Mouse (Mus musculus): Measurements from ENCODE around the gene Gpr141.
"Not testable (repeated sequence)": the region's sequence is repeated elsewhere in the genome, so short reads cannot be mapped to it uniquely, and the experiment has no call there.

Gpr141 gene

DNA sequence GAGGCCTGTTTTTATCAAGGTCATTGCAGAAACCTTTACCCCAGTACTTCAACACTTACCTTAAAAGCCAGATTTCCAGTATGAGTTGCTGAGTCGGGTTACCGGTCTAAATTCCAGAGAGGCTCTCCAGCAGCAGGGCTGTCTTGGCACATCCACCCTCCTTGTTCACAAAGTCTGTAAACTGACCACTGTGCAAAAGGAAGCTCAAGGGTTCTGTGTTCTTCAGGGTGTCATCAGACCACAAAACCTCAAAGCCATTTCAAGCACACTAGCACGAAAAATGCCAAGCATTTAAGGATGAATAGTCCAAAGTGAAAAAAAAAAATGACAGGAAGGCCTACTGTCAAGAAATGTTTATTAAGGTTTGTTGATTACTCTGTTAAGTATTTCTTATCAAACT, at the start of gene Gpr141:
Gpr141 (minus strand) TSS at position 187 of the 400 bp plus-strand sequence.
- no peak for DNase-seq

DNA sequence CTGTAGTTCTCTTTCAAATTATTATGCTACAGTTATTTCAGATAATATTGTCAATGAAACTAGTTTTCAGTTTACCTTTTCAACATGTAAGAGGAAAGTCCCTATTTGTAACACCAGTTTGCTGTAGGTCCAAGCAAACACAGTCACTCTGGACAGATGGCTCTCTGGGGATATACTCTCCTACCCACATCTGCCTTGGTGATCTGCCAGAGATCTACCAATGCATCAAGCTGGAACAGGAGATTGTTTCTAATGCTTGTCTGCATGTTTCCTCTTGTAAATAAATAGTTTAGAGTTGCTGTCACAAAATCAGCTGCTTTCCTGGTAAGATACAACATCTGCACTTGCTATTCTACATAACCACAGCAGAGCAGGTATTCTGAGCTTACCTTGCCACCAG, 40.2 kb upstream of the Gpr141 start:
- DNase-seq, result no peak

DNA sequence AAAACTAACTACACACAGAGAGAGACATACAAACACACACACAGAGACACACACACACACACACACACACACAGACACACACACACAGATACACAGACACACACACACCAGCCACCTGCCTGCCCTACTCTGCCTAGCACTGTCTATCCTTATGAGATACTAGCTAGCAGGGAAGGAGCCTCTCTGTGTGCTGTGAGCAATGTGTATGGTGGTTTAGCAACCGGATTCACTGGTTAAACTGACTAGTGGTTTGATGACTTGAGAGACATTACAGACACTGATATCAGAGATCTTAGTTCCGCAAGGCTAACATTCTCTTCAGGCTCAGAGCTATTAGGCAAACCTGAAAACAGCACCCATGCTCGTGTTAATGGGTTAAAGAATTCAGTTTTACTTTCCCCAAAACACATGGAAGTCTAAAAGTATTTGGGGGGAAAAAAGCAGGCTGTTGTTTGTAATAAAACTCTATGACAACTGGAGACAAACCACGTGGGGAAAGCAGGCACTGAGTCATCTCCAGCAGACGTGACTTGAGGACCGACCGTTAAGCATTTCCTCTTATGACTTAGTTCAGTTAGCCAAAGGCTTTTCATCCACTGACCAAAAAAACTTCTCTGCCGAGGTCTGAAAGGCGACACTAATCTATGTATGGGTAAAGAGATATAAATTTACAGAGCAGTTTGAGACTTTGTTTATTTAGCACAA, 30.7 kb upstream of the Gpr141 start:
- no peak for DNase-seq

DNA sequence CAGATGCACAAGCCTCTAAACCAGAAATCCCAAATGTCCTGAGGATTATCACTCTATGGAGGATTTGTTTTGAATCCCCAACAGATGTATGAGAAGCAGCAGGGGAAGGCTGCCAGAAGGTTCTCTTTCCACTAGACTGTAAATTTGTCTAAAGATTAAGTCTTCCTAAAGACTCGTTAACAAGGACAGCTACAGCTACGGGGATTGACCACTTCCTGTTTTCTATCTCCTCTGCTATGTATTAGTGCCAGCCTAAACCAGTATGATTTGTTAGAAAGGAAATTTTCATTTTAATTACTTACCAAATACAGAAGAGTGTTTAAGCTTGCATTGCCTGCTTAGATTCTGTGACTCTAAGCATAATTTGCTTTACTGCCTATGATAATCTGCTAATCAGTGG, 30.0 kb upstream of the Gpr141 start:
- no peak for DNase-seq

DNA sequence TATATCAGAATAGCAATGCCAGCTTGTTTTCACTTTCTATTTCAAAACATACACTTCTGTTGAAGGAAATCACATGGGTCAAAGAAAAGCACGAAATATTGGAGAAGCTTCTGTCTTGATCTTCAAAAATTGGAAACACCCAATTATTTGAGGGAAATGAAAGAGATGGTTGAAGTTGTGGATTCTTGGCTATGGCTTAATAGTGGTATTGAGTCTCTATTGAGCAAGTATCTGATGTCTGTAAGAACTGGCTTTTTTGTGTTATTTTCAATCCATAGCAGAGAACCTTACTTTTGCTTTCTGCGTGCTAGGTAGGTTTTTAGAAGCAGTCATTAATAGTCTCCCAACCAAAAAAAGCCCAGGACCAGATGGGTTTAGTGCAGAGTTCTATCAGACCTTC, 19.4 kb upstream of the Gpr141 start:
- DNase-seq, result no peak

DNA sequence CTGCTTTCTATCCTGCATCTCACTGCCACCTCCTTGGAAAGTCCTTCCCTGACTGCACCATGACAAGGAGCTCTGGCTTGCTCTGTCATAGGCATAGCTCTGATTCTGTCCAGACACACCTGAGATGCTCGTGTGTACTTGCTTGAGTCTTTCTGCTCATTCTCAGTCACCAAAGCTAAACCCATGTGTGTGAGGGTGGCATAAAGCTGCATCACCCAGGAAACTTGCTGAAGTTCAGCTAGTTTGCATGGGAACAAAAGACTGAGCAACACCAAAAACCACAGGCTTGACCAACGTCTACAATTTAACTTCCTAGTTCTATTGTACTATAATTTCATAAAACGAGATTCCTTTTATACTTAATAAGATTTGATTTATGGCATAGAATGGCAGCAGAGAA, 18.6 kb upstream of the Gpr141 start:
- DNase-seq, result no peak

DNA sequence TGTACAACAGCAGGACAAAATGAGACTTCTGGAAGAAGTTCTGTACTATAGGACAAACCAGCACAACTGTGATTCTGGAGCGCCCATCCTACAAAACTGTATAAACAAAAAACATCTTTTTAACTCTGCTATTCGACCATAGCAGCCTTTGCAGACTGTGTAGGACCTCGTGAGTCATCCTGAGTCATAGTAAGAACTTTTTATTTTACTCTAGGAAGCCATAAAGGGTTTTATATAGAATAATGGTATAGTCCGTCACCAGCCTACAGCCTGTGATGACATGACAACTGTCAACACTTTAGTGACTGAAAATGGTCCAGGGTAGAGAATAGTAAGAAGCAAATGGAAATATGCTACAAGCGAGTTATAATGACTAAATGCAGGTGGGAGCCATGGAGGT, 17.6 kb upstream of the Gpr141 start:
- no peak for DNase-seq

DNA sequence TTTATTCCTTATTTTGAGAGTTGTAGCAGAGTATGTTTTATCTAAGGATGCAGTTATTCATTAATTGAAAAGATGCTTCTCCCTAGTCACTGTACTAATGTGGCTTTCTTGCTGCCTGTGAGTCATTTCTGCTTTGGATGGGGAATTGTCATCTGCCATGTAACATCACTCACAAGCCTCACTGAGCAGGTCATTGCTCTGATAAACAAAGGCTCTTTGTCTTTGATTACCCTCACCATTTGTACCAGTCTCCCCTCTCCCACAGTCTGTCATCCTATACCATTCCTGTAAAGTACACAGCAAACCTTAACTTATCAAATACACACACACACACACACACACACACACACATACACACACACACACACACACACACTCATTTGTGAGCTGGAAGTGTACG, 16.1 kb upstream of the Gpr141 start:
- no peak for DNase-seq

DNA sequence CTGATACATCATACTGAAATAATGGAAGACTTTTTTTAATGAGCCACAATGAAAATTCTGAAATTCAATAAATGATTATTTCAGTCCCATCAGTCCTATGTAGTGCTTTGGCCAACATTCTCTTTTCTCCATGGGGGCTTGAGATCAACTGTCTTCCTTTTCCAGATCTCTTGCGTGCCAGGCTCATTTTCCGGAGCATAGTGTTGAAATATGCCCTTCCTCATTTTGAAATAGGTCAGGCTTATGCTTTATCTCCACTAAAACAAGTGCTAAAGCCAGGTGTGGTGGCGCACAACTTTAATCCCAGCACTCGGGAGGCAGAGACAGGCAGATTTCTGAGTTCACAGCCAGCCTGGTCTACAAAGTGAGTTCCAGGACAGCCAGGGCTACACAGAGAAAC, 6.5 kb upstream of the Gpr141 start:
- DNase-seq, result no peak

DNA sequence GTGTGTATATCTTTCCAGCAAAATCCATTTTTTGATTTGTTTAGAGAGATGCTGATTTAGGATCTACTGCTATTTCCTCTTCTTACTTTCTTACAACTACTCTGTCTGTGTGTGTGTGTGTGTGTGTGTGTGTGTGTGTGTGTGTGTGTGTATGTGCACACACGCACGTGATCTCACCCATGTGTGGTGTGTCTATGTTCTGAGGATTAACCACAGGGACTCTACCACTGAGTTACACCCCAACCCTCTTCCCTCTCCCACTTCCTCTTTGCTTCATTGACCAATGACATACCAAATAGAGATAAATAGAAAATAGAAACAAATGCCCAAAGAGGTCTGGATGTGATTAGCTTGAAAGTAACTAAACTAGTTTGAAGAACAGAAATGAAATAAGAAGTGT, 4.0 kb upstream of the Gpr141 start:
- DNase-seq, result no peak

DNA sequence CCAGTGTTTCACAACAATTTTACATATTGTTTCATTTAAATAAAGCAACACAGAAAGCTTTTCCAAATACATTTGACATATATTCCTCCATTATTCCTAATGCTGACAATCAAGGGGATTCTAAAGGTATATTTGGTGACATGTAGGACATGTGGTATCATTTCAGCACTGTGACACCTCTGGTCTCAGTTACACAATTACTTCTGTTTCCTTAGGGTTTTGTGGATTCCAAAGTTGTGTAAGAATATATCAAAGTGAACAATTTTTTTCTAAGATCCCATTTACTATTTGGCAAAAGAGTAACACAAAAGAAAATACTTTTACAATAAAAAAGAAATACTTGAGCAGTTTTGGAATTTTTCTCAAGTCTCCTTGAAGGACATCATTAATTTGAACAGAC, 2.4 kb downstream of the Gpr141 start:
- DNase-seq, result no peak

DNA sequence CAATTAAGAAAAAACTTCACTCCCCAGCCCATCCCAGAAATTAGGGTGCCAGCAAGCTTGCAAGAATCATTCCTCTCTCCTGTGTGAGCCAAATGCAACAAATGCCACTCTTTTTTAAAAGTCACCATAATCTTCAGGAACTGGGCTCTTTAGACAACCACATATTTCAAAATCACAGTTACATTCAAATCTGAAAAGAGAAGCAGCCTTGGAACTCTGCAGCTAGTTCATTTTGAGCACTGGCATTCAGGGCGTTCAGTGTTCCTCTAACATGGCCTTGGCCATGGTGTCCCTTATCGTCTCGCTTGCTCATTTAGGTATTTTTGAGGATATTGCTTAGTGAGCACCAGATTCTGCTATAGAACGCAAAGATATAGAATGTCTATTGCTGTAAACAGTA, 4.1 kb downstream of the Gpr141 start:
- DNase-seq, result no peak

DNA sequence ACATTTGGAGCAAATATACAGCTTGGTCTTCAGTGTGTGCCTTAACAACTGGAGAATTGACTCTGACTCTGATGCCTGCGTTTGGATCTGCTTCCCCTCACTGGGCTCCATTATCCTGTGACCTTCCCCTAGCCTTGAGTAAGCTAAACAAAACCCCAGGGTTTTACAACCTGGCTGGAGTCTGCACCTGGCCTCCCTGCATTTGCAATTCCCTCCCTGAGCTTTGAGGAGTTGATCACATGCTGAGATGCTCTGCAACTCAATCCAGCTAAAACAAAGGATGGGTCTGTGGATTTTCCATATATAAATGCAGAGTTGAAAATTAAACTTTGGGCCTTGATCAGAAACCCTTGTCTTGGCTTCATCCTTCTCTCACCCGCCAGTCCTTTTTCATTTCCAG, 4.8 kb downstream of the Gpr141 start:
- no peak for DNase-seq

DNA sequence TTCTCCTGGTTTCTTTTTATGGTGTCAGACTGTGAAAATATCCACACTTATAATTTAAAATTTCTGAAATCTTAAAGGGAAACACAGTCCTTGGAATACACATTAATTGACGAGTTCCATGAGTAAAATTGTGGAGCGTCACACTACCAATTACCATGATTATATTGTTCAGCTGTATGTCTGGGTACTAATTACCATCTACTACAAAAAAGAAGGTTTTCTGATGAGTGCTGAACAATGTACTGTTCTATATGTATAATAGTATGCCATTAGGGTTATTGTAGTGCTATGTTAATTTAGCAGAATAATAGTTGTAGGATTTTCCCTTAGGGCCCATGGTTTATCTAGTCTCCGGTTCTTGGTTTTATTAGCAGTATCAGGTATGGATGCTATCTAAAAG, 29.1 kb downstream of the Gpr141 start:
- DNase-seq, result no peak

DNA sequence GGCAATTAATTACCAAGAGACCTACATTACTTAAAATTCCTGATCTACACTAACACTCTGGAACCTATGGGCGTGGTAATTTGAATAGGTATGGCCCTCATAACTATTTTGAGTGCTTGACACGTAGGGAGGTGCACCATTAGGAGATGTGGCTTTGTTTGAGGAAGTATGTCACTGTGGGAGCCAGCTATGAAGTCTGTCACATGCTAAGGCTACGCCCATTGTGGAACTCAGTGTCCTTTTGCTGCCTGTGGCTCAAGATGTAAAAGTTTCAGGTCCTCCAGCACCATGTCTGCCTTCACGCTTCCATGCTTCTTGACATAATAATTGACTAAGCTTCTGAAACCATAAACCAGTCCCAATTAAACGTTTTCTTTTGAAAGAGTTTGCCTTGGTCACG, 29.6 kb downstream of the Gpr141 start:
- DNase-seq, result no peak

DNA sequence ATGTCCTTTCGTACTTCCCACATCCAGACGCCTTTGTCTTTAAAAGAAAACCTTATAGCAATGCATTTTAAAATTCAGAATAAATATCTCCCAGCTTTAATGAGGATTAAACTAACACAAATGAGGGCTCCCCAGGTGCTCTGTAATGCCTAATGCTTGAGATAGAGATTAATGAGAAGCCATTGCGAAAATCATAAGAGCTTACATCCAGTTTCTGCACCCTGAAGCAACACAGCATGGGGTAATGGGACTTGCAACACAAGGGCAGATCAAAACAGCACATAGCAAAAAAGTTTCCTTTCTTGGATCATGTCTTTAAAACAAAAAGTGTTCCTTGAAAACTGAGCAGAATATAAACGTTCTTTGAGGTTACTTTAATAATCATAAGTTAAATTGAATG, 30.3 kb downstream of the Gpr141 start:
- no peak for DNase-seq

DNA sequence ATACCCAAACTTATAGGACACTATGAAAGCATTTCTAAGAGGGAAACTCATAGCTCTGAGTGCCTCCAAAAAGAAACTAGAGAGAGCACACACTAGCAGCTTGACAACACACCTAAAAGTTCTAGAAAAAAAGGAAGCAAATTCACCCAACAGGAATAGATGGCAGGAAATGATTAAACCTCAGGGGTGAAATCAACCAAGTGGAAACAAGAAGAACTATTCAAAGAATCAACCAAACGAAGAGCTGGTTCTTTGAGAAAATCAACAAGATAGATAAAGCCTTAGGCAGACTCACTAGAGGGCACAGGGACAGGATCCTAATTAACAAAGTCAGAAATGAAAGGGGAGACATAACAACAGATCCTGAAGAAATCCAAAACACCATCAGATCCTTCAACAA, 36.1 kb downstream of the Gpr141 start:
- not testable (repeated sequence) for DNase-seq

DNA sequence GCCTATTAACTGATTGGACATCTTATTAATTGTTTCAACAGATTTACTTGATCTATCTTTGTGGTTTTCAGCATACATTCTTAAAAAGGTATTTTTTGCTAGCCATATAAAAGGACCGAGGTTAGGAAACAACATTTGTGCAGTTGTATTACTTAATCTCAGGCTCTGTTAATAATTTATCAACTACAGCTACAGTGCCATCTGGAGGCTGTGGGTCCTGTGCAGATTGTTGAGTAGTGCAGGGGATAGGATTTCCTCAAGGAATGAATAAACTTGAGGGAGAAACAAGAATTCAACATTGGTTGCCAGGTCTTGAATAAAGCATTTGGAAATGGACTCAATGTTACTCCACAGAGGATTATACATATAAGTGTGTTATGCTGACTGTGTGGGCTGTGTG, 53.9 kb downstream of the Gpr141 start:
- no peak for DNase-seq

DNA sequence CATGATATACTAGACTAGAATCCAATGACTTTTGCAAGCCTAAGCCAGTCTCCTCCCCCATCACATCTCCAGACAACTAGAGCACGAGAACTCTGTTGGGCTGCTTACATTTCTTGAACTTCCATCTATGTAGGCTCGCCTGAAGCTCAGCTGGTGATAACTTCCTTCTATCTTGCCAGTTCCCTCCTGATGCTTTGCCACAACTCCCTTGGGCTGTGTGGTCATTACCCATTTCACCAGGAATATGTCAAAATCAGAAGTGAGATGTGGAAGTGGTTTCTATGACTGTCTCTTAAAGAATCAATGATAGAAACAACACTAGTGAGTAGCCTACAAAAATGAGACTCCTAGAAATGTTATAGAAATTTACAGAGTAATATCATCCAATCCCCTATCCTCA, 56.9 kb downstream of the Gpr141 start:
- no peak for DNase-seq

DNA sequence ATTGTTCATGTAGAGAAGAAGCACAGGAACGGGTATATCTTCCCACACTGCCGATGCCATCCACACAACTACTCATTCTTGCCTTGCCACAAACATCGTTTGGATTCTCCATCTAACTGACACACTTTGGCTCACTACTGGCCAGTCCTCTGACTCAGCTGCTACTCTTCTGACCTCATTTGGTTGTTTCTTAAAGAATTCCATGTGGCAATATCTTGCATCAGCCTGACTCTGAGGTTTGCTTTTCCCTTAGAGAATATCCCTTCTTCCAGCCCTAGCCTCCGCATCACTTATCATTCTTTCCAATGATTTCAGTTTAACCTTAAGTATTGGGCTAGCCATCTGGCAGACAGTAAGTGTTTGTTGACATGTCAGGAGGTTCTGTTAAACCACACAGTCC, 59.8 kb downstream of the Gpr141 start:
- DNase-seq, result no peak

DNA sequence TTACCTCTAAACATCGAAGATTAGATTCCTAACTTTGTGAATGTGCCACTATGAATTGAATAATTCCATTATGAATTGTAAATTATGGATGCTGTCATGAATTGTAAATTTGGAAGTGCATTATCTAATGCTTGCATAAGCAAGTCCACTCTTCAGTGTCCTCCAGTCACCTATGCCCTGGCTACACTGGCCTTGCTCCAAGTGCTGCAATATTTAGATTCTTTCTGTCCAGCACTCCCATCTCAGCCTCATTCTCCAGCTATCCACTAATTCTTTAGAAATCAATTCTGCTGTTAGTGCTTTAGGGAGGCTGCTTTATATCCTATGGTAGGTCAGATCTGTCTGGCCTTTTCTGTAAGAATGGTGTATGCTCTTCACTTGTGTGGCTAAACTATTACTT, 60.8 kb downstream of the Gpr141 start:
- no peak for DNase-seq

DNA sequence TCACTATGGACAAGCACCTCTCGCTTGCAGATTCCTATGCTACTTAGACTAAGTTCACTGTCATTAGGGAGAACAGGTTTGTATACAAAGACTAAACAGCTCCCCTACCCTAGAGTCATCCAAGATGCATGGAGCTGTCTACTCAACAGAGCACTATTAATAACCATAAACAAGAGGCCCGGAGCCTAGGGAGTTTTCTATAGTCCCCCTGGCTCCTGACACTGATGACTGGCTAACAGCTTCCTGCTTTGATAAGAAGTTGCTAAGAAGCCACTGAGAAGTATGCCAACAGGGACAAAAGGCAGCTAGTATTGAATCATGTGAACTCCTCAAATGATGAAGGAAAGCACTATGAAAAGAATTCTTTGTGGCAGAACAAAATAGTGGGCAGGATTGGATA, 78.3 kb downstream of the Gpr141 start:
- DNase-seq, result no peak

DNA sequence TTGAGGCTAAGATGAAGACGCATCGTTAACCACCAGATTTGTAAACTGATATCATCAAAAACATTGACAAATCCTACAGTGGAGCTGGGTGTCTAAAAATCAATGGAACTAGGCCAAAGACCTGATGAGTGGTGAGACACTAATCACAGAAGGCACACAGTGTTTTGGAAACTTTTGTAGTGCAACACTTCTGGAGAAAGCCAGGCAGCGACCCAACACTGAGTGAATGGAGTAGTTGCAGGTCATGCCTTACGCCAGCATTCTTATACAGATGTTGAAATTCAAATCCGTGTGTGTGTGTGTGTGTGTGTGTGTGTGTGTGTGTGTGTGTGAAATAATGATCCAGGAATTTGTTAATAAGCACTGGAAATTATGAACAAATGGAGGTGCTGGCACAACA, 79.5 kb downstream of the Gpr141 start:
- DNase-seq, result no peak

DNA sequence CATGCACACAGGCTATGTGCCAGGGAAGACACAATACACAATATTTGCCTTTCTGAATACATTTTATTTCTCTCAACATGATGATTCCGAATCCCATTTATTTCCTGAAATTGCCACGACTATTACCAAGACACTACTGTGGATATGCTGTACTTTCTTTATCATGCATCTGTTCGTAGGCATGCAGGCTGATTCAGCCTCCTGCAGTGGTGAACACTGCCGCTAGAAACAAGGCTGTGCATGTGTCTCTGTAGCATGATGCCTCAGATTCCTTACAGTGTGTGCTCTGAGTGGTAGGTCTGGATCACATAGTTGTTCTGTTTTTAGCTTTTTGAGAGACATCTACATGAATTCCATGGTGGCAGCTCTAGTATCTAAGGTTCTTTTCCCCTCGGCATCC, 89.5 kb downstream of the Gpr141 start:
- DNase-seq, result no peak

DNA sequence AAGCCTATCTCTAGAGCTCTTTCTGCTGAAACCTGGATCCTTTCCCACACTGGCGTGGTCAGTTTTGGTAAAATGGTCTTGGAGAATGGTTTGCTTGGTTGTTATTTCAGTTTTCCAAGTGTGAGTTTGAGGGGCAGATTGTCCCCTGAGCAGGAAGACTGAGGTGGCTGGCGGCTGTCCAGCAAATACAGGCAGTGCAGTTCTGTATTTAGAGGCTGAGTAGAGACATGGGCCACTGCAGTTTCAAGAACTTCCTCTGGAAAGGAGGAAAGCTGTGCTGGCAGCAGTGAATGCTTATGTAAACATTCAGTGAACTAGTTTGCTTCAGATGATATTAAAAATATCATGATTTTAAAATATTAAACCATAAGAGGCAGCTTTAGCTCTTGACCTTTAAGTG, 93.2 kb downstream of the Gpr141 start:
- no peak for DNase-seq

DNA sequence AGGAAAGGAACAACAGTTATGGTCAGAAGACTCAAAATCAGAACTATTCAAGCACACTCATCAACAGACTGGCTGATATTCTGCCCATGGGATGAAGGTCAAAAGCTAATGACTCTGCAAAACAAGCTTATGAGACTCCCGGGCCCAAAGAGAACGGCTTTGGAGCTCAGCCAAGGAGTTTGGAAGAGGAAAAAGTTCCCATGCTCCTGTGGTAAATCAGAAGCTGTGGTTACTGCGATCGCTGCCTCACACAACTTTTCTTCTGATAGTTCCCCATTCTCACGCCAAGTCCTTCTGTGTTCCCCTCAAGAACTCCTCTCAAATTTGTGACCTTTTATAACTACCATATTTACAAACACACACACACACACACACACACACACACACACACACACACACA, 105.1 kb downstream of the Gpr141 start:
- DNase-seq, result no peak
